Mouse (Mus musculus): ENCODE data around the gene Vwc2l.

Gene Vwc2l

DNA sequence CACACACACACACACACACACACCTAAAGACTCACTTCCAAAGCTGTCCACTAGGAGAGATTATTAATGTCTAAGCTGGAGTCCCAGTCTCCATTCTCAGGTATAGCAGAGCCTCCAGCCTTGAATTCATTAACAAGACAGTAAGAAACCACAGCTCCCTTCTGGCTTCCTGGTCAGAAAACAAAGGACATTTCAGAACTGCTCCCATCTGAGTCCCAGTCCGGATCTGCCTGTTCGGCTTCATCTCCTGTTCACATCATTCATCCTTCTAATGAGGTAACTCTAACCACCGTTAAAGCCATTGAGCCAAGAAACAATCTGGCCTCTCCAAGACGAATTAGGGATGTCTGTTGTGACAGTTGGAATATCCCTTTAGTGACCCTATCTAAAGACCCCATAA, 185.7 kb downstream of the Vwc2l start:
- DNase-seq (ENCODE audit: low spot score): no peak

DNA sequence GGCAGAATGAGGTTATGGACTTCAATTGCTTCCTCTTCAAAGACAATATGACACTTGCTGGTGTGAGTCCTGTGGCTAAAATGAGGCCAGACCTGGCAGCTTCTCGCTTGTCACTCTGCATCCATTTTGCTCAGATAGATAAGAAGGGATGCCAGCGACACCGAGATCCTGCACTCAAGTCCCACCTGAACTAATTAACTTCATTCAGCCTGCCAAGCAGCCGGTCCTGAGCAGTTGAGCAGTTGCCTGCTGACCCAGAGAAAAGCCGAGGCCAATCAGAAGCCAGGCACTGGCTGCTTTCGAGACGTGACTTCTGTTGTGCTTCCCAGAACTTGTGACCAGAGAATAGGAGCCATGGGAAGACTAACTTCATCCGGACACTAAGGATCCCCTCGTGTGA, 187.6 kb downstream of the Vwc2l start:
- DNase-seq (ENCODE audit: low spot score): no peak

DNA sequence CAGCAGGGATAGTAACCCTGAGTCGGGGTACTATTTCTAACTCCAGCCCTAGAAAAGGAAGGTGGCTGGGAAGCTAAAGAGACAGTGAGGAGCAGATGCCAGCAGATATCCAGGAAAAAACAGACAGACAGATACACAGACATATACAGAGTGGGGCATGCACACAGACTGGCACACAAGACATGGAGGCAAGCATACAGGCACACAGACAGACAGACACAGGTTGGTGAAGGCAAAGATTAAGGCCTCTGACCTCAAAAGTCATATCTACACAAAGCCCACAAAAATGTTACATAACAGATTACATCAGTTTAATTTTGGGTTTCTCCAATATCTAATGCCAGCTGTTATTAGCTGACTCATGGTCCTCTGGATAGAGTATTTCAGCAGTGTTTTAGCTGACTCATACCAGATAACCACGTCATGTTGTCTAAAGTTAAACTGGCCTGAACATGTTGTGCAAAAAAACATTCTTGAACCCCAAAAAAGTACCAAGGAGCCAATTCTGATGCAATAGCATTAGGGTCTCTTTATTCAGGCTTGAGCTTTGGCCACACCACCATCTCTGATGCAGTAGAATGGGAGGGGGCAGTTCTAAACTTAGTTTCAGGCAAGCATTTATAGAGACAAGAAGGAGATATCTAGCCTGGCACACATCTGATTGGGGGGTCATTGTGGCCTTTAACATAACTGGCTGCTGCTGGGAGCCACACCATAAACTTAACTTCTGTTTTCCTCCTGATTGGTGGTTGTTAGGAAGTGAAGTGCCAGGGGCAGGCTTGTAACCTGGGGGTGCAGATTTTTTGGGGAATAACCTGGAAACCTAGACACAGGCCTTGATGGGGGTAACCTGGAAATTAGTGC, 192.9 kb downstream of the Vwc2l start:
- DNase-seq (ENCODE audit: low spot score): no peak

DNA sequence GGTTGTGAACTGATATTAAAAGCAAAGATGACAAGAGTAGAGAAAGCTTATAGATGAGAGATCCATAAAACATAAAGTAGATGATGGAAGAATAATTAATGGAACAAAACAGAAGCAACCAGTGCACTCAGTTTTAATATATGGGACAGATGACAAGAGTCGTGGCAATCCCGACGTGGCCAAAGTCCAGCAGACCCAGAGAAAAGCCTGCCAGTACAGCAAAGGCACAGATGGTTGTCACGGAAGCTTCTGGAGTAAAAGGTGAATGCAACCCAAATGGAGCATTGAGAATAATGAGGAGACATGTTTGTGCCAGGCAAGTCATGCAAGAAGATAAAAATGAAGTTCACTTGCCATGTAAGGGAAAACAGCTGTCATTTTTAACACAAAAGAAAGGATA, 207.5 kb downstream of the Vwc2l start:
- no peak for DNase-seq (ENCODE audit: low spot score)

Data from urinary bladder, postnatal 10 days (tissue).